Mouse (Mus musculus): Measurements from ENCODE around the gene Odf2l.

DNA sequence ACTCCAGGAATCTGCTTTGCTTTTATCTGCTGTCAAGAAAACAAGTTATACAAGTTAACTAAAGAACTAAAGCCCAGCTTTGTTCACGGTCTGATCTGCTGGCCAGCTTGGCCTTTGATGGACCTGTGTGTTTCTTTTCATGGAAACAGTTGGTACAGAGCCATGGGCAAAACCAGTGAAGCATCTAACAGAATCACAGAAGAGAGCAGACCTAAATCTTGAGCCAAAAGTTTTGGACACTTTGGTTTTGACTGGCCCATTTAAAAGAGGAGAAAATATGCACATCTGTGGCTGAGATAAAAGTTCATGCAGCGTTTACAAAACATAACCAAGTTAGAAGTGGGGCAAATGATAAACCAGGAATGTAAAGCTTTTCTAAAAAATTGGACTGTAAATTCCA lies 15.1 kb upstream of the Odf2l start:
- TF ChIP-seq POLR2A (IDR thresholded peaks at IDR 0.05; ENCODE audit: insufficient read depth, low read depth, low read length) = no peak
- TF ChIP-seq CTCF (IDR thresholded peaks at IDR 0.05; ENCODE audit: insufficient read depth, low read depth, low read length) = no peak
